ENCODE assay signal across 12 mouse cellular contexts in the genomic region with DNA sequence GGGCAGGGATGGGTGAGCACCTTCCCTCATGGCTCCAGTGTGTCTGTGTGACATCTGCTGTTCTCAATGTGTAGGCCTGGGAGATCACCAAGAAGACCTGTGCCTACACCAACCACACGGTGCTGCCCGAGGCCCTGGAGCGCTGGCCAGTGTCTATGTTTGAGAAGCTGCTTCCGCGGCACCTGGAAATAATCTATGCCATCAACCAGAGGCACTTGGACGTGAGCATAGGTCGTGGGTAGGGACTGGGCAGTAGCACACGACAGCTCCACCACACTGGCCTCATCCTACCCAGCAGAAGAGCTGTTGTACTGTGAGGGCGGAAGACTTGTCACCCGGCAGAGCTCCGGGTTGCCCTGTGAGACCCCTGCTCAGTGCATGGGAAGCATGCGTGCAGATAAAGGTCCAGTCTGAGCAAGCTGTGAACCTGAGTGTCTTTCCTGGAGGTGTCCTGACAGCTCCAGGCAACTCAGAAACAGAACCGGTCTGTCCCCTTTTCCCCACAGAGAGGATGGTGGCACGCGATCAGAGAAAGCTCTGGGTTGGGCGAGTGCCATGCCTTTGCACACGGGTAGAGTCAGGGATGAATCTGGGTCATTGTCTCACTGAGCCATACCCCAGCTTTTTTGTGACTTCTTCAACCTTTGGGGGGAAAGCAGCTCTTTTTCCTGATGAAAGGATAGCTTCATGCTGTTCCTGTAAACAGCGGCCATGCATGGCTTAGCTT. TPM values are rescaled to one million over a fixed set of nuclear protein-coding genes. Genes with fewer than 3 reads are reported as not detected.
DNase-seq lines count a peak whose midpoint lies in the region; TF ChIP-seq lines count a peak whose summit lies in the region.
"Had no signal": no experiment of that assay in that cellular context is flagged by ENCODE, and none has a peak within 500 bp of the region (broad histone marks: within the 10 kb centered on the region; RNA-seq: fewer than 3 reads in every experiment).

No protein-coding gene starts in this region.

- no peaks in the 10 kb centered on the region; the same call in 1 of the 2 replicates for H3K4me1 ChIP-seq in heart, adult 2 months (ENCODE audit: control insufficient read depth, insufficient read depth, low read length)
- H3K4me1 ChIP-seq: liver, embryonic 12.5 days had no signal

- 74% methylated on average over 18 of the region's 18 CpGs for WGBS in heart, adult 2 months

- no peak for TF ChIP-seq CTCF in heart, adult 2 months (IDR thresholded peaks at IDR 0.05)

- no peaks in the 10 kb centered on the region; the same call in 1 of the 2 replicates for H3K36me3 ChIP-seq in heart, adult 2 months (ENCODE audit: control insufficient read depth, insufficient read depth, low read length)

- H3K79me2 ChIP-seq in heart, adult 2 months (replicated peaks; ENCODE audit: control insufficient read depth, insufficient read depth, low read length), result no peaks in the 10 kb centered on the region

- H3K4me3 ChIP-seq in heart, adult 2 months, result no peak overlapping the region
- H3K4me3 ChIP-seq: liver, embryonic 12.5 days had no signal

- no peak for TF ChIP-seq POLR2A in heart, adult 2 months (IDR thresholded peaks at IDR 0.05; ENCODE audit: insufficient read depth, low read depth, low read length)

- peak overlapping the region; percentile 15; the same call in 1 of the 2 replicates for H3K27ac ChIP-seq in heart, adult 2 months
- H3K27ac ChIP-seq: liver, embryonic 12.5 days had no signal

- no peak overlapping the region for H3K9ac ChIP-seq in heart, adult 2 months (ENCODE audit: low read depth, low read length)
- H3K9ac ChIP-seq: liver, embryonic 12.5 days had no signal

- intact Hi-C loops in heart, adult 2 months (cut with DNase I), result no loop called here
- intact Hi-C loops in heart, postnatal 36 days (cut with DNase I), result no loop called here

- peak in 1 of 2 experiments; percentile 57 for DNase-seq in heart, adult 2 months
- DNase-seq in heart, postnatal 36 days, result no peak
- peak; percentile 43 to 74 for DNase-seq in urinary bladder, postnatal 36 days (ENCODE audit: low spot score in 2 of 2)
- no peak for DNase-seq in urinary bladder, postnatal 10 days (ENCODE audit: low spot score)
- peak; percentile 74 for DNase-seq in cerebellum, adult 9-11 months
- DNase-seq in ovary, postnatal 36 days (ENCODE audit: low spot score), result no peak
- DNase-seq in kidney, adult 11 months, result no peak
- DNase-seq: gastrocnemius, postnatal 36 days; kidney, postnatal 25 days; lung, postnatal 14 days; spleen, adult 18-20 months had no signal

- no peaks in the 10 kb centered on the region for H3K27me3 ChIP-seq in heart, adult 2 months (ENCODE audit: control insufficient read depth, insufficient read depth, low read length)
- H3K27me3 ChIP-seq: liver, embryonic 12.5 days had no signal

- 0 out of 2 replicates have a peak, but pooled peaks have one; percentile 10 for TF ChIP-seq EP300 in heart, adult 2 months (IDR thresholded peaks at IDR 0.05; ENCODE audit: insufficient read depth, low read depth, low read length)

RNA-seq across cellular contexts. Expression of a gene that starts 30.3 kb away (rescaled TPM):
- total RNA-seq in heart, adult 2 months (2021), result 100 to 1,000 TPM; 448 to 514 TPM
- 343 and 518 TPM in 2 replicates for polyA plus RNA-seq in heart, adult 2 months (2012; rRNA removed)
- total RNA-seq in heart, postnatal 36 days (2021), result 100 to 1,000 TPM; 559 to 572 TPM

Comparison
In these comparisons a context has a peak if more than half of its experiments do, and no peak if none do; other contexts are left out.
1. DNase-seq: peak in urinary bladder, postnatal 36 days (2 of 2) and cerebellum, adult 9-11 months (single experiment); none in heart, postnatal 36 days (0 of 2), urinary bladder, postnatal 10 days (single experiment), ovary, postnatal 36 days (single experiment) and kidney, adult 11 months (single experiment).